Mouse (Mus musculus) layer of hippocampus, adult 8-10 months (tissue): ENCODE measurements at regions not wholly inside any gene's neighbourhood (a gene's known extent, or its start where the extent isn't known, plus 50 kb on each side); places are given as distances from the start of the nearest gene placed in this dataset.

Experiments
- DNase-seq, 2 experiments: peaks; one replicate each; pipeline ENCODE4 v3.0.0; 2022; ENCODE audit warnings: low spot score in 2 of 2

GRCm38 (mm10) chr3:148443012-148443411 is 547.3 kb downstream of the Adgrl2 start:
- DNase-seq: no peak

GRCm38 (mm10) chr3:148434033-148434432 is 556.3 kb downstream of the Adgrl2 start:
- DNase-seq: no peak

GRCm38 (mm10) chr3:148429012-148429865 is 561.1 kb downstream of the Adgrl2 start:
- no peak for DNase-seq

DNA sequence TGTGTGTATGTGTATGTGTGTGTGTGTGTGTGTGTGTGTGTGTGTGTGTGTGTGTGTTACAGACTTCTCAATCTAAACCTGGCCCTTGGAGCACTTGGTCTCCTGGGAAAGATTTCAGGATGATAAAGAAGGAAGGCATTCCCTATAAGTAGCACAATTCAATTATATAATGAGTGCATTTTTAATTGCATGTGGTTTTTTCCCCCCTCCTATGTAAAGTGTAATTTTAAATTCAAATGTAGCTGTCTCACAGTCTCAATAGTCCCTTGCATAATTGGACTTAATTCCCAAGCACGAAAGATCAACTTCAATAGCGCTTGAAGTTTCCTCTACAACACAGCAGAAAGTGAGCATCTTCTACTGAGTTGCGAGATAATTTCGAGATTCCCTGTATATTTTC is 566.3 kb downstream of the Adgrl2 start:
- DNase-seq: no peak

DNA sequence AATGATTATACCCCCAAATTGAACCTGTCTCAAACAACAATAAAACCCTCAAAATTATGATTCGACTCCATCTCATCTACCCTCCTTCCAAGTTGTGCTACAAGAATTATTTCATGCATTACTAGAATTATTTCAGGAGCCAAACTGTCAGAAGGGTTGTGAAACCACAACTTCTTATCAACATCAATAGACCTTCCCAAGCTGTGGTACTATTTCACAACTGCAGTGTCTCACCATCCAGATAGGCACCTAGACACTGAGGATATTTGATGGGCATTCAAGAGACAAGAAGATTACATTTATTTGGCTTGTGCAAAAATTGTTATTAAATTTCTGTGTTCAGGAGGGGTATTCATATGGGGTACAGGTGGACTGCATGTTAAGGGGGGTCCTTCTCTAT is 567.0 kb downstream of the Adgrl2 start:
- no peak for DNase-seq

- DNase-seq: no peak
These were observed 567.6 kb downstream of the Adgrl2 start for GRCm38 (mm10) chr3:148422720-148423119.

DNA sequence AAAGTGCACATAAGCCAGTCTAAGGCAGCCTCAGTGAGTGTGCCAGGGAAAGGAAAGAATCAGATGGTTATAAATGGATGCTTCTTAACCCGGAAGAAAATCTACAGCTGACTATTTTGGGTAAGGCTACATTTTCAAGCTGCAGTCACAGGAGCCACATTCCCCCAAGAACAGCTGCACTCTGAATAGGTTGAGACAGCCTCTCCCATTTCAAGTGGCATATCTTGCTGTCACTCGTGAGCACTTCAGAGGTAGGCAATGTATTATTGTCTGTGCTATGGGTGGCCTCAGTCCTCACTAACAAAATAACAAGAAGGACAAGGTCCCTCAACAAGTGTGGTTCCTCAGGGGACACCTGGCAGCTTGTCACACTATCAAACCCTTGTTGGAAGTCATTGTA is 568.1 kb downstream of the Adgrl2 start:
- DNase-seq: no peak

DNA sequence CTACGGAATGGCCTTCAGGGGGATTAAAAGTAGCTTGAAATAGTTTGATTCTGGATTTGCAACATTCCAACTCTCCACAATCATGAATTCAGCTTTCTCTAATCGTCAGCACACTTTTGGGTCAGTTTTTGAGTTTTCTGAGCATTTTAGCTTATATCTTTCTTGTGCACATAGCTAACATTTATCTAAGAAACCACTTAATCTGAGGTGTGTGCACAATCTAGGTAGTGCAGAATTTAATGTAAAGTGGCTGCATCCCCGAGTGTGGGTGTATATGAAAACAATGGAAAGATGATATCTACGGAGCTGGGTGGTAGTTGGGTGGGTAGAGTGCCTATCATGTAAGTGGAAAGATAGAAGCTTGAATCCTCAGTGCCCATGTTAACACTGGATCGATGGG is 570.1 kb downstream of the Adgrl2 start:
- no peak for DNase-seq

DNA sequence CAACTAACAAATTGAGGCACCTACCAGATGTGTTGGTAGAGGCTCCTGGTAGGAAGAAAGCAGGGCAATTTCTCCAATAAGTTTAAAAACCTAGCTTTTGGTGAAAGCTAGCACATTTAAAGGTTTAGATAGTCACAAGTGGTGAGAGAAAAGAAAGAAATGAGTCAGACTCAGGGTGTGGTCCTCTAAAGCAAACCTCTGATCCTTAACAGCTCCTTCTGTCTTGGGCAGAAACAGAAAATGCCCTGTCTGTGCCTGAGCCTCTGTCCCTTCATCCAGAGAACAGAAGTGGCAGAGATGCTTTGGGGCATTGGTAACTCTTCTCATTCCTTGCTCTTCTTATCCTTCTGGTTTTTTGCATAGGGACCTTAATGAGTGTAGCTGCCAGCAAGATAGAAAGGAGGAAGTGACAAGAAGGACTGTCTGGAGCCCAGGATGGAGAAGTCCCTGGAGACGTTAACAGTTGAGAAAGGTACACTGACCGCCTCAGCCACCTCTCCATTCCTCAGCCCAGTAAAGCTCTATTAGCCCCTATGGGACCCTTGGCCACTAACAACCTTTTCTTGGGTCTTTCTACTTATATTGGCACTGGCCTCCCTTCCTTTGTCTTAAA is 570.8 kb downstream of the Adgrl2 start:
- DNase-seq: no peak

GRCm38 (mm10) chr3:148418067-148418466 is 572.3 kb downstream of the Adgrl2 start:
- no peak for DNase-seq

DNA sequence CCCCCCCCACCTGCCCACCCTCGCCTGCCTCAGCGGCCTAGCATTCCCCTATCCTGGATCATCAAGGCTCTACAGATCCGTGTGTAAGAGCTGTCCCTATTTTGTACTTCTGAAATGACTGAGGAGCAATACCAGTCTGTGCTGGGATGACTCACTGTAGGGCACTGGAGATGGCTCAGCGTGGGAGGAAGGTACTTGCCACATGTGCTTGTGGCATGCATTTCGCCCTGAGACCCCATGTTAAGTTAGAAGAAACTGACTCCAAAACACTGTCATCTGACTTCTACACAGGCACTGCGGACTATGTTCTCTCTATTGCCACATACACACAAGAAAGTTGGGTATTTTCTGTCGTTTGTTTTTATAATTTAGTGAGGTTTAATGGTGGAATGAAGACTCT is 574.9 kb downstream of the Adgrl2 start:
- DNase-seq: no peak

DNA sequence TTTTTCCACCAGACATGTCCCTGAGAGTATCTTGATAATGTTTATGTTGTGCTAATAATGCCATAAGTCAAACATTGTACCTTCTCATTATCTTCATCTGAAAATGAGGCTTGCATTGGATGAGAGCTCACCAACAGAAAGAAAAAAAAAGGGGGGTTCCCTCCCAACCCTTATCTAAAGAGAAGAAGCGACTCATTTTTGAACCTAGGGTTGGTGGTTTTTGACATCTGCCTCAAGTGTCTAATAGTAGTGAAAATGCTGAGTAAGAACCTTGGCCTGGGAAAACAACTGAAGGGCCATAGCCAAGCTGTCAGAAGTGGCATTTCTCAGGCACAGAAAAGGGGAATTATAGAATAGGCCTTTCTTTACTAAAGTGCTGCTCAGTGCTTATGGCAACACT is 577.3 kb downstream of the Adgrl2 start:
- DNase-seq: no peak

DNA sequence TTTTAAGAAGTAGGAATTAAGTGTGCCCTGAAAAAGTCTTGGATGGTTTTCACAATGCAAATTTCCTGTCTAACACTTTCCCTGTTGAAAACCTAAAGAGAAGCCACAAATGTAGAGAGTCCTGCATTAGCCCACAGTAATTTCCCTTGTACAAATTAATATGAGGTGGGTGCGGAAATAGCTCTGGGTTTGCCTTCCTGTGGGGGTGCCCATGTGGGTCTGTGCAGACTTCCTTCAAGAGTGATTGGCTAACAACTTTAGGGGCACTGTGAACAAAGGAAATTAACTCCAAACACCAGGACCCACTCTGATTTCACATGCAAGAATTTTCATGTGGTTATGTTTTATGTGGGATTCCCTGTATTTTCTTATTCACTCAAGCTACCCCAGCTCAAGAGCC is 578.2 kb downstream of the Adgrl2 start:
- no peak for DNase-seq

- DNase-seq: no peak
These were observed 592.0 kb downstream of the Adgrl2 start for GRCm38 (mm10) chr3:148398349-148398748.

GRCm38 (mm10) chr3:148387550-148387949 is 602.8 kb downstream of the Adgrl2 start:
- DNase-seq: no peak

DNA sequence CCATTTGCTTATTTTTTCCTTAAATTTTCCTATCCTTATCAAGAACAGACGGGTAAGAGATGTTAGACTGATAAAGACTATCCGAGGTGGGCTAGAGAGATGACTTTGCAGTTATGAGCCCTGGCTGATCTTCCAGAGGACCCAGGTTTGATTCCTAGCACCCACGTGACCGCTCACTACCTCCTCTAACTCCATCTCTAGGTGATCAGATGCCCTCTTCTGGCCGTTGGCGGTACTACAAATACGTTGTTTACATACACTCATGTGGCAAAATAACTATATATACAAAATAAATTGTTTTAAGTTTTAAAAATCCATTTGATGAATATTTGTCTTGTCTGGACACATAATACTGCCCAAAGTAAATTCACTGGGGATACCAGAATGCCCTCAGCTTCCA is 604.6 kb downstream of the Adgrl2 start:
- no peak for DNase-seq

GRCm38 (mm10) chr3:148381057-148381456 is 609.3 kb downstream of the Adgrl2 start:
- no peak for DNase-seq

GRCm38 (mm10) chr3:148363331-148363730 is 627.0 kb downstream of the Adgrl2 start:
- no peak for DNase-seq

DNA sequence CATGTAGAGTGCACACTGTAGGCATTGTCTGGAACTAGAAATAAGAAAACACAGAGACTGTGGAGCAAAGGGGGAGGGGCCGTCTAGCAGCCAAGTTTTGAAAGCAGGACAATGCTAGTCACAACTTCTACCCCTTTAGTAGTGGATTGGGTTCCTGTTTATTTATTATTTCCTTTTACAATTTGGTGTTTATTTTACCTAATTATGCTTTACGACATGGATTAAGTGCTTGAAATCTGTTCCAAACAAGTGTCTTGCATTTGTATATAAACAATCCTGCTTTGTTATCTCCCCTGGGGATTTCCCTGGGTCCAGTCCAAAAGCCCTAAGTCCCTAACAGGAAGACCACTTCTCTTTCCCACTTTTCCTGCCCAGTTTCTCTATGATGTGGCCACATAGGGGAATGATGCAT is 627.9 kb downstream of the Adgrl2 start:
- no peak for DNase-seq

DNA sequence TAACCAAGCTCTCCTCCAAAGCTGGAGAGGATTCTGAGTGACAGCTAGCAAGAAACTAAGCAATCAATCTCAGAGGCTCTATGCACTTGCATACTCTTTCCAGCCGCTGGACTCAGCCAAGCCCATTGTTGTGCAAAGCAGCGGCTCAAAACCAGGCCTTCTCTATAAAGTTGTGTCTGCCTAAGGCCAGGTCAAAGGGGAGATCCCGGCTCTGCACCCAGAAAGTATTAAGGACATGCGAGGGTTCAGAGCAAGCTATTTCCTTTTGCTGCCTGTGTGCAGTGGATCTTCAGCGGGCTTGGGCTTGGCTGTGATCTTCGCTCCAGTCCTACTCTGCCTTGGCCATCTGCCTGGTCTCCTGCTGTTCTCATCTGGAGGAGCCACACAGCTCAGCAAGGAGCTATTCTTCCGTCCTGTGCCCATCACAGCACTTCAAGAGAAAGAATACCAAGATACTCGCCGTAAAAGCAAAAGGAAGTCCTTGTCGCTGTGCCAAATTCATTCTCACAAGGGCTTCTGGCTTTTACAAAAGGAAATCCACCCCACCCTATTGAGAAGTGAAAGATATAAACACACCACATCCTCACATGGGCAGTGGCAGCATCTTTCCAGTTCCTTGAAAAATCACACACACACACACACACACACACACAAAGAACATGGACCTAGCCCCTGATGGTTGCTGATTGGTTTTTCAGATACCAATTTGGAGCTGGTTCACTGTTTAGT is 646.6 kb downstream of the Adgrl2 start:
- DNase-seq: no peak

GRCm38 (mm10) chr3:148343256-148343632 is 647.1 kb downstream of the Adgrl2 start:
- DNase-seq: no peak

DNA sequence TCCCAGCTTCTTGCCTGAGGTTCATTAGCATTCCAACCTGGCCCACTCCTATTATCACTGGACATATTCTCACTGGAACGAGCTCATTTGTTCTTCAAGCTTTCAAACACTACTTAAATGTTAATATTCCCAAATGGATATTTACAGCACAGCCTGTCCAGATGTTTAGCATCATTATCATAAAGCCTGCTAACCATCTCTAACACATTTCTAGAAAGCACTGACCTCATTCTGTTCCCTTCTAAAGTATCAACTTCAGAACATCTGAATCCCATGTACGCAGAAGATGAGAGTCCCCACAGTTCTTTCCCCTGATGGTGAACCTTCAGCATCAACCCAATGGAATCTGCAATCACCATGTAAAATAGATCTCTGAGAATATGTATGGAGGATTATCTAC is 651.1 kb downstream of the Adgrl2 start:
- no peak for DNase-seq
